Mouse (Mus musculus) embryonic facial prominence, embryonic 14.5 days (tissue): ENCODE results near the gene Barx1. TPM values are rescaled to one million over a fixed set of nuclear protein-coding genes. Genes with fewer than 3 reads are reported as not detected.

Experiments used
- polyA plus RNA-seq: library from polyadenylated mRNA; unstranded; fragments of >200 nt; fragmentation: Nextera tagmentation; extraction: Ambion mirVana; gene quantifications from 2 replicates; pipeline ENCODE4 v1.2.1, GENCODE M21; 2014

Barx1 gene
- polyA plus RNA-seq, 1 experiment from 2014 or later: 30.9 TPM

Other genes starting within 250 kb of the Barx1 start
- 5.0 and 6.3 TPM in 2 replicates for gene Zfp169, start 149.5 kb upstream of the Barx1 start, polyA plus RNA-seq
- gene A830005F24Rik, start 149.4 kb upstream of the Barx1 start, polyA plus RNA-seq: 0.82 and 1.5 TPM in 2 replicates
- gene Ptpdc1, start 37.3 kb upstream of the Barx1 start, polyA plus RNA-seq: 15.6 and 19.4 TPM in 2 replicates
- 11.6 and 11.7 TPM in 2 replicates for gene Phf2, start 208.1 kb downstream of the Barx1 start, polyA plus RNA-seq